Mouse (Mus musculus) testis, postnatal 10 days (tissue): Measurements from ENCODE around the gene Aoah.

ENCODE experiments used
- DNase-seq: peaks from one replicate; pipeline ENCODE4 v3.0.0; 2021; ENCODE audit warnings: low spot score

Aoah gene

GRCm38 (mm10) chr13:20916698-20917511, 123.0 kb downstream of the Aoah start:
- DNase-seq = no peak

GRCm38 (mm10) chr13:20920401-20920800, 126.5 kb downstream of the Aoah start:
- DNase-seq = no peak

- DNase-seq = no peak
Measured at GRCm38 (mm10) chr13:20936016-20936415, 142.1 kb downstream of the Aoah start.

DNA sequence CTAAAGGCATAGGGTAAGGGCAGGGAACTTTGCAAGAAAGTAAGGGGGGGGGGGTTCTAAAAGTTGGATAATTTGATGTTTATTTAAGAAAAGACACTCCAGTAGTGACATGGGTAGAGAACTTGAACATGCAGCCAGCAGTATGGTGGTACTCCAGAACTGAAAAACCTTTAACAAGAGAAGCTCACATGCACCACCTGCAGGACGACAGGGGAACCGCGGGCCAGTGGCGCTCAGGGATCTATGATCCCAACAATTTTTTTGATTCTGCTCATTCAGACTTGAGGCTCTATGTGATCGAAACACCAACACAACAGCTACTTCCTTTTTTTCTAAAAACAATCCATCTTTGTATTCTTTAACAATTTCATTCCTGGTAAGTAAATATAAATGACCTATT, 143.5 kb downstream of the Aoah start:
- peak; percentile 87 for DNase-seq

- no peak for DNase-seq
Measured at GRCm38 (mm10) chr13:20939099-20939498, 145.2 kb downstream of the Aoah start.

DNA sequence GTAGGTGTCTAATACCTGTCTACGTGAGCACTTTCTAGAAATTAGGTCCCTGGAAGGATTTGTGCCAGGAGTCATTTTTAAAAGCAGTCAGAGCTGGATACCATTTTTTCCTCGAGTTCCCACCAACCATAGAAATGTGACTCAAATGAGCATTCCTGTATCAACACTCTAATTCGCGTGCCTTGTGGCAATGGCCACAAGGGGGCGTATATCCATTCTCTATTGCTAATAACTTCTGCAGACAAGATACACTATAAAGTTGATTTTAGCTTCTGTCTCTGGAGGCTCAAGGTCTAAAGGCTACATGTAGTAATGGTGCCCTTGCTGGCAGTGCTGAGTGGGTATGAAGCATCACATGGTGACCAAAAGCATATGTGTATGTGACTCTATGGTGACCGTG, 146.5 kb downstream of the Aoah start:
- peak; percentile 50 for DNase-seq

DNA sequence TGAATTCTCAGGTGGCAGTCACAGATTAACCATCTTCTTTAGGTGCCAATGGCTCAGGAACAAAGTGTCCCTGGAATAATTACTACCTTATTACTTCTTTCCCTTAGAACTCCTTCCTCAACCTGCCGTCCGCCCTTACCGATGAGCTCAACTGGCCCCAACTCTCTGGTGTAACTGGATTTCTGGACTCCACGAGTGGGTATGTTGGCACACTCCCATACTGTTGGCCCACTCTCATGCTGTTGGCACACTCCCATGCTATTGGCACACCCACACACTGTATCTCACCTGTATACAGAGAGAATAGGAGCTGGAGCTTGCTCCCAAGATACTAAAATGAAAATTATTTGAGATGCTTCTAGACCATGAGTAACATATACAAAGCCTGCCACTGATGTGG, 147.8 kb downstream of the Aoah start:
- DNase-seq = no peak

DNA sequence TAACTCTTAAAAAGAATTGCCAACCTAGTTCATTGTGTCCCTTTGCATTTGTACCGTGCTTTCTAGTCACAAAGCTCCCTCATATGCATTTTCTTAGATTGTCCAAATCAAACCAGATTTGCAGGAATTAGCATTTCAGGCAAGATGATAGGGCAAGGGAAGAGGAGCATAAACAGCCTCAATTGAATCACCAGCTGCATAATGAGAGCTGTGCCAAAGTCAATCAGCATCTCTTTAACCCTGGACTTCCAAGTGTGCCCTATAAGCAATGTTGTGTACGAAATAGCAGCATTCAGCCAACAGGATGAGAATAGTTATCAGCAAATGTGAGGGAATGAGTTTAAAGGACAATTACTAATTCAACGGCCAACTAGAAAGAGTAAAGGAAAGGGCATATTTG, 169.2 kb downstream of the Aoah start:
- DNase-seq = no peak

DNA sequence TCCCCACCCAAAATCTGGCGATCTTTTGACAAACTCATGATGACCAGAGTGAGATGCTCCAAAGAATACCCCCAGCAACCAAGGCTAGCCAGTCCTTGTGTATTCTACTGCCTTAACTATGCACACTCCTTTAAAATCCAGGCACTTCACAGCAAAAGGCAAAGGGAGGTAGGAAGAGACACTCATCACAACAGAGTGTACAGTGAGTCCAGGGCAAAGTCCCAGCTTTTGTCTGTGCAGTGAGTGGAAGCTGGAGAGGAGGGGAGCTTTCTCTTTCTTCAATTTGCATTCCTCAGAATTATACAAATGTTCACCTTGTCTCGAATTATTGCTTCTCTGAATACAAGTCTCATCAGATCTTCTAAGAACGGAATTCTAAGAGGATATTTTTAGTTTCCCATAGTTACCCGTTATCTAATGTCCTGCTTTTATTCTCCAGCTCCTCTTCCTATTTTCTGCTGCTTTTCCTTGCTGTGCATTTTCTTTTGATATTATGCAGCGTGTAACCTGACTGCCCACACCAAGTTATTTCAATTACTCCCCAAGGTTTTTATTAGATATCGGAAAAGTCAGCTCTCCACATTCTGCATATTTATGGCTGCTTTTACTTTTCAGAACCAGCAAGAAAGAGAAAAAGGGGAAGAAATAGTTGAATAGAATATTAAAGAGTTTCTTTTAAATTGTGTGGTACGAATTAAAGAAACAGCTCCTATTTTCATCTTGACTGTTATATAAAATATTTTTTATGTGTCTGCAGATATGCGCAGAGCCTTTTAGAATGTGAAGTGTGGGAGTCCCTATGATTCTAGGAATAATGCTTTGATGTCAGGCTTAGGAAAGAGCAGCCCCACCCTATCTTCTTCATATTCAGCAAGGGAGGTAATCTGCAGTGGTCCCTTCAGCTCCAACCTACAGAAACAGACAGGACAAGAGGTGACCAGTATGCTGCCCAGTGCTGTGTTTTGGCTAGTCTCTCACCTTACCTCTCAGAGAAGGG, 187.6 kb downstream of the Aoah start:
- DNase-seq = no peak

DNA sequence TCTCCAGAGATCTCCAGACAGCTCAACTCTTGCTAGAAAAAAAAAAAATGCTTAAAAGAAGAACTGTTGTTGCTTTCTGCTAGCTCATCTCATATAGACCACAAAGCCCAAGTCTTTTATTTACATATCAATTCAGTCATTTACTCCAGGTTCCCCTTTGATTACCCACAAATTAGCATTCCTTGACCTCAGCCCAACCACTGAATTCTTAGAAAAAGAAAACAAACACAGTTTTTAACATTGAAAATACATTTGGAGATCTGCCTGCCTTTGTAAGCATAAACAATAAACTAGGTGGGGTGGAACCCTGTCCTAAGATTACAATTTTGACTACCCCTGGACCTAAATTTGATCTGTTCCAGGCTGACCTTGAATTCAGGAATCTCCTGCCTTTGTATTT, 191.6 kb downstream of the Aoah start:
- no peak for DNase-seq

- no peak for DNase-seq
Measured at GRCm38 (mm10) chr13:20985961-20986360, 192.0 kb downstream of the Aoah start.

- DNase-seq = no peak
Measured at GRCm38 (mm10) chr13:21005238-21005637, 211.3 kb downstream of the Aoah start.

DNA sequence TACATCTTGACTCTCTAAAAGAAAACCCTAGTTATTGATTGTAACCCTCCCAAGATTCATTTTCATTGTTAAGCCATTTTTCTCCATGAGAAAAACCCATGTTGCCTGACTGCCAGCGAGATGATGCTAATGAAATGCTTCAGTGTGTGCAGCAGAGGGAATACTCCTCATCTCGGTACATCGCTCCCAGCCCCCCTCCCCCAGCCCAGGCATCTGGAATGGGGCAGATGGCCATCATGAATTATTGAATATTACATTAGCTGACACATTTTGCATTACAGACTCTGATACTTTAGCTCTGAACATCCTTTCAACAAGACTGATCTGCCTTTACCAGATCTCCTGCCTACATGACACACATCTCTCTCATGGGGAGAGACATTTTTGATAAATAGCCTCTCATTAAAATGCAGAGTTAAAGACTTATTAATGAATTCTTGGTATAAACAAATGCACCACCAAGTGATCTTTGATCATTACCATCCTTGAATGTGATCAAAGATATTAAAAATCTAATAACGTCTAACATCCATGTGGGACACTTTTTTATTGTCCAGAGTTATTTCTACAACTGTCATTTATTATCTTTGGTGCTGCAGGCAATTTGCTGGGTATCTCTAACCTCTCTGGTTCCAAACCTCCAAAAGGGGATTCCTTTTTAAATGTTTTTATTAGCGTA, 211.9 kb downstream of the Aoah start:
- no peak for DNase-seq

- DNase-seq = no peak
Measured at GRCm38 (mm10) chr13:21006321-21006653, 212.4 kb downstream of the Aoah start.

DNA sequence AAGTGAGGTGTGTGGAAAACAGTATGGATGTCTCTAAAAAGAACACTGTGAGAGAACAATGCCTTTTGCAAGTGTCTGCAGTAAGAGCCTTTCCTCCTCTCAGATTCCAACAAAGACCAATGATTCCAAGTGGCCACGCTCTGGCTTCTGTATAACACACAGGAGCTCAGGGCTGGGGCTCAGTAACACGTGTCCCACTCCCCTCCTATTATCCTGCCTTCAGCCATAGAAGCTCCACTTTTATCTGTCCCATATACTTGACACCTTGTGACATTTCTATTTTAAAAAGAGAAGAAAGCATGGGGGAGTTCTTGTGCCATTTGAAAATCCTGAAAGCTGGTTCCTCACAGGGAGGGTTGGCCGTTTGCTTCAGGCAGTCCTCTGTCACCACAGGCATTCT, 219.7 kb downstream of the Aoah start:
- no peak for DNase-seq

DNA sequence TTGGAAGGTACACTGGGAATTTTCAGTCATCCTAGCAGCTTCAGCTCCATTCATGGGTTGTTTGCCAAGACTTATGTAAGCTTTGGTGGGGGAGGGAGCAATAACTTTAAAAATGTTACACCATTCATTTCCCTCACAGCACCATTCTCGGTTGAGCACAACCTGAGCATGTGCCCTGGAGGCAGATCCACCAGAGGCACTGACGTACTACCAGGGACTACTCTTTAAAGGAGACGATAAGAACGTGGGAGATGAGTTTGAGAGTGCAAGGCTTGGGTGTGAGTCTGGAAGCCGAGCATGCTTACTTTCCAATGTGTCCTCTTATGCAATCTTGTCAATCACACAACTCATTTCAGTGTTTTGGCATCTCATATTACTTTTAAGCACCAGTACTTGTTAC, 230.9 kb downstream of the Aoah start:
- DNase-seq = no peak

DNA sequence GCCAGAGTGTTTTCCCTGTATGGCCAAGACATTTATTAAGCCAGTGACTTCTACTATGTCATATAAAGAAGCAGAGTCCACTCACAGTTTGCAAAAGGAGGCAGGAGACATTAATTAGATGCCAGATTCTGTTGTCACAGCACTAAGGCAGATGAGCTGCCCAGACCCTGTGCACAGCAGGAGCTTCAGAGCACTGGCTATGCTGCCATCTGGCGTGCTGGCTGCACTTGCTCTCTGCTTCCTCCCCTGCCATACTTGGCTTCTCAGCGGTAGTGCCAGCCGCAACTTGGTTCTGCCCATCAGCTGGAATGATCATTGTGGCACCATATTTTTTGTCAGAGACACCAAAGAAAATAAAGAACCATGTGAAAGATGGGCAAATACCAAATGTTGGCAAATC, 239.3 kb downstream of the Aoah start:
- no peak for DNase-seq

- DNase-seq = no peak
Measured at GRCm38 (mm10) chr13:21035011-21035410, 241.1 kb downstream of the Aoah start.

- no peak for DNase-seq
Measured at GRCm38 (mm10) chr13:21035981-21036380, 242.1 kb downstream of the Aoah start.

GRCm38 (mm10) chr13:21040589-21041199, 246.8 kb downstream of the Aoah start:
- no peak for DNase-seq

- DNase-seq = no peak
Measured at GRCm38 (mm10) chr13:21050118-21050517, 256.2 kb downstream of the Aoah start.

DNA sequence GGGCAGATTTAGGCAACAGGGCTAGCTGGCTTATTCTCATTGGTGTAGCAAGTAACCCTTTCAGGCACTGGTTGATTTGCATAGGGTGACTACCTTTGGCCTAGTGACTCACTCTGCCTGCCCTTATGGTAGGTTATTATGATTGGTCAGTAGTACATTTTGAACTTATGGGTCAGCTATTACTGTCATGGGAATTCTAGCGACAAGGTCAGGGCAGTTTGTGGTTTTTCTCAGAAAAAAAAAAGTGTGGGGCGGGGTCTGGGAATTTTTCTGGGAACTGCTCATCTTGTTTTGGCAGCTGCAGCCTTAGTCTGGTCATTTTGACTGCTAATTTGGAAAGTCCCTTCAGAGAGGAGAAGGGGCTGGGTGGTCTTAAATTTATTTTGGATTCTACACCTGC, 272.1 kb downstream of the Aoah start:
- DNase-seq = no peak
